Mouse (Mus musculus) CD4-positive helper T cell, adult 2 months (primary cell): Measurements from ENCODE around the gene Gm5485.

Source experiments
- DNase-seq: peaks from one replicate; pipeline ENCODE4 v3.0.0-alpha.2; 2012; ENCODE audit warnings: low read depth, missing footprints, low spot score

Gm5485 gene

DNA sequence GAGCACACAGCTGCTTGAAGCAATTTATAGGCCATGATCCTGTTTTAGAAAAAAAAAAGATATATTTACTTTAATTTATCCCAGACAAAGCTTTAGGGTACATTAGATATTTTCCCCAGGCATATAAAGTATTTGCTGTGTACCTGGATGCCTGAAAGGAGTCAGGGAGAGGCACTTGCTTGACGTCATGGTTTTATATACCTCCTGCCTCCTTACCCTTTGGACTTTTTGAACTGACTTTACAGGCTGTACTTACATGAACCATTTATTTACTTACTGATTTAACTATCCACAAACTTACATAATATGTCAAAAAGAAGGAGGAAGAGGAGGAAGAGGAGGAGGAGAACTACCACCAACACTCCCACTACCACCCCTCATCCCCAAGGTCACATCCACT, at the start of gene Gm5485:
Gene Gm5485 (minus strand): TSS at position 171 of the 400 bp plus-strand sequence.
- DNase-seq, result no peak

DNA sequence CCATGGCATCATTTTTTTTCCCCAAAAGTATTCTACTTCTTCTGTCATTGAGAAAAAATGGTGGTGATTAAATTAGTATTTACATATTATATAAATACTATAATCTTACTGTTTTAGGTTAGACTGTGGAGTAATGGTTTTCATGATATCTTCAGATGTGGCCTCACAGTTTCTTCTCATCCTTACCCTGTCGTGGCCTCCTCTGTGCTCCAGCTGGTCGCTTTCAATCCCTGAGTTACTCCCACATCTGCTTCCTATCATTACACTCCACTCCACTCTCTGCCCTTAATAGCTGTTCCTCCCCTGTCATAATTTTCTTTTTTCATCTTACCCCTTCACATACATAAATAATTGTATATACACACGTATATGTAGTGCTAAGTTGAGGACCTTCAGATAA, 41.0 kb upstream of the Gm5485 start:
- no peak for DNase-seq

DNA sequence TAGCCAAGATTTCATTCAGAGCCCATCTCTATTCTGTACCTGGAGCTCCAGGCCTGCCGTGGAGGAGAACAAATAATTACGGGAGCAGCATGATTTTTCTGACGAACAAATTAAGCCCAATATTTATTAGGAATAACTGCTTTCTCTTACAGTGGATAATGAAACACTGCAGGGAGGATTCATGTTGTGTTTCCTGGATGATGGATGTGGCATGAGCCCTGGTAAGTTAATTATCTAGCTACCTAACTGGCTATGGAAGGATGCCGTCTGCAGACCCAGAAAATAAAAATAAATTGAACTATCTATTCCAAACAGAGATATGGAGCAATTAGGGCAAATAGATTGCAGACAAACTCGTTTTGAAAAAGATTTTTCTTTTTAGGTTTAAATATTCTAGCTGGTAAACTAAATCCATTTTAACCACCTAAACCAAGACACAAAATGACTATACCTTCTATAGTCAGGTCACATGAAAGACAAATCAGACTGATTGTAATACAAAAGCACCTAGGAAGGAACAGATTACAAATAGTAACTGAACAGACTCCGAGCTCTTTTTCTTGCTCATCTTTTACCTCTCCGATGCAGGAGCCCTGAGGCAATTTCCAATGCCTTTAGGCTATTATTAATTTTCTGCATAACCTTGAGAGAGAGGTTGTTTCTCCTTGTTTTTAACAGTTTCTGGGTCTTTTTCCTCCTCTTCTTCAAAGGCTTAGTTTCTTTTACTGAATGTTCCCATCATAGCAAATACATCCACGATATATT, 34.1 kb upstream of the Gm5485 start:
- DNase-seq, result no peak

DNA sequence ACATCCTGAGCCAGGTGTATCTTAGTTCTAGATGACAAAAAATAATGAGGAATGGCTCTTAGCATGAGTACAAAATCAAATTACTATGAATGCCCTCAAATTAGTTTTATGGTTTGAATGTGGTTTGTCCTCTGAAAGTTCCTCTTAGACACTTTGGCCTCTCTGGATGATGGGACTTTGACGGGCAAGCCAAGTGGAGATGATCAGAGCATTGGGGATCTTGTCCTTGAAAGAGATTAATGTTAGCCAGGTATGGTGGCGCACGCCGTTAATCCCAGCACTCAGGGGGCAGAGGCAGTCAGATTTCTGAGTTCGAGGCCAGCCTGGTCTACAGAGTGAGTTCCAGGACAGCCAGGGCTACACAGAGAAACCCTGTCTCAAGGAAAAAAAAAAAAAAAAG, 32.4 kb upstream of the Gm5485 start:
- DNase-seq, result no peak

DNA sequence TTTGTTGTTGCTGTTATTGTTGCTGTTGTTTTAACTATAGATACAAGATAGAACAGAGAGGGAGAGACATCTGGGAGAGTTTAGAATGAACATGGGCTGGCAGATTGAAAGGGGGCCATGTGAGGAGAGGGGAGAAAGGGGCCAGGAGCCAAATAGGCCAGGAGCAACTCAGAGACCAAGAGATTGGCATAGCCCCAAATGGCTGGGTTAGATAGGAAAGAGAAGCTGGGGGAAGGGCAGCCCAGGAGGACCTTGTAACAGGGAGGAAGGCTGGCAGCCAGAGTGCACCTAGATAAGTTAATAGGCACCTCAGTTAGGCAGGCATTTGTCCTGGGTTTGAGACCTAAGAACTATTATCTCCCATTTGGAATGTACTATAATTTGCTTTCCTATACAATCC, 25.3 kb upstream of the Gm5485 start:
- no peak for DNase-seq

DNA sequence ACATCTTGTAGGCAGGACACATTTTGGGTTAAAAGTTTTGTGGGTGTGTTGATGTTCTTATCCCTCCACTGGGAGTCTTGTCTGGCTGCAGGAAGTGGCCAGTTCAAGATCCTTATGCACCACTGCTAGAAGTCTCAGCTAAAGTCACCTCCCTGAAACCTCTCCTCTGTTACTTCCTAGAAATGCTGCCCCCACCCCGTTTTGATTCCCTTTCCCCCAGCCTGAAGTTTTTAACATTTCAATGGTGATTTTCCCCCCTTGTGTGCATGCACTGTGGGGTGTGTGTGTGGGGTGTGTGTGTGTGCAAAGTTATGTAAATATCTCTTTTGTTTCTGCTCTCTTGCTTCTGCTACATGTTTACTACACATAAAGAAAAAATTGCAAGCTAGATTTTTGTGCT, 23.2 kb upstream of the Gm5485 start:
- DNase-seq, result no peak

DNA sequence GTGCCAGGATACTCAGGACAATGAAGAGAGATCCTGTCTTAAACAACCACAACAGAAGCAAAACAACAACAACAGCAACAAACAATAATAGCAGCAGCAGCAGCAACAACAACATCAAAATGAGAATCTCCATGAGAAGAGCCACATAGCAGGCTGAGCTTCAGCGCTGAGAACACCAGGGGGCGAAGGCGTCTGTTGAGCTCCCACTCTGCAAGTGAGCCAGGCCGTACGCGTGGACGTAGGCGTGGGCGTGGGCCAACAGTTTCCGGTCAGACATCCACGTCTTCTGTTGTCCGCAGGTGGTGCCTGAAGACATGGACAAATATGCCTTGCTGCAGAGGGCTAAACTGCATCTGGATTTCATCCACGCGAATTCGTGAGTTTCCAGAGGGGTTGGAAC, 18.8 kb upstream of the Gm5485 start, which contains the start of gene Morc1:
Gene Morc1 (plus strand): TSS at position 211 of the 400 bp plus-strand sequence.
- DNase-seq, result no peak

DNA sequence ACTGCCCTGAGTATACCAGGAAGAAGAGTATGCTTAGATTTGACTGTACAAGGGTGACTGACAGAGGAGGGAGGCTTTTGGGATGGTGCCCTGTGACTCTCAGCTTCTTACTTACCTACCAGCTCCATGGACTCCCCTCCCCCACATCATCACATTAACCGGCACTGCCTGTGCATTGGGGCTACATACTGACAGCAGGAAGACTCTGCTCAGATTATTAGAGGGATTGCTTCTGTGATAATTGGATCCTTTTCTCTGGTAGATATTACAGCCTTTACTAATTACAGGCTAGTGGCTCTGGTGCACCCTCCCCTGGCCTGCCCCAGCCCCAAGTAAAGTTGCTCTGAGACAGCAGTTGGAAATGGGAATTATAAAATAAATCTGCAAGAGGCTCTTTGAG, 17.2 kb upstream of the Gm5485 start:
- DNase-seq, result no peak

DNA sequence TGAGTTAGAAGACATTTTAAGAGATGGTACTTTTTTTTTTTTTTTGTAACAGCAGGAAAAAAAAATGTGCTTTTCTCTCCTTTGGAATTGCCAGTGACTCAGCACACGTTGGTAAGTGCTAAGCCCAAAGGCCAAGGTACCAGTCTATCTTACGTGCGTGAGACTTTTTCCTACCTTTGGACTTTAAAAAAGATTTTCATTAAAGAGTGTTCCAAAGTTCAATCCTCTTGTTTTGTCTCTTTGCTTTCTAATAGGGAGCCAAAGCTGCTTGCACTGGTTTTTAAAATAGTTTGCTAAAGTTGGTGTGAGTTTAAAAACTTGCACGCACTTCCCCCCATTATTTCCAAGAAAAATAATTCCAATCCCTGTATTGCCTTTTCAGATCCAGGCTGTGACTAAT, 11.9 kb upstream of the Gm5485 start:
- DNase-seq, result no peak

DNA sequence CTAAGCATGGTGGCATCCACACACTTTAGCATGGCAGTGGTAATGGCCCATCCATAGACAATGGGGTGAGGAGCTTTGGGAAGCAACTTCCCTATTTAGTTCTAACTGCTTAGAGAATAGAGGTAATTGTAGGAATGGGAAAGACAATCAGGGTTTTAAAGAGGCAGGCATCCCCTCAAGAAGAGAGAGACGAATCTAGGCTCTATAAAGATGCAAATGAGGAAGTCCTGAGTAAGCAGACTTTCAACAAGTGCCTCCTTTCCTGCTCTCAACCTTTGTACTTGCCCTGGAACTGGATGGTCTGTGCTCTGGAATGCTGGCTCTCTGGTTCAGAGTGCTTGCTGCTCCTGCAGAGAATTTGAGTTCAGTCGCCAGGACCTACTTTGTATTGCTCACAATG, 10.3 kb upstream of the Gm5485 start:
- no peak for DNase-seq

DNA sequence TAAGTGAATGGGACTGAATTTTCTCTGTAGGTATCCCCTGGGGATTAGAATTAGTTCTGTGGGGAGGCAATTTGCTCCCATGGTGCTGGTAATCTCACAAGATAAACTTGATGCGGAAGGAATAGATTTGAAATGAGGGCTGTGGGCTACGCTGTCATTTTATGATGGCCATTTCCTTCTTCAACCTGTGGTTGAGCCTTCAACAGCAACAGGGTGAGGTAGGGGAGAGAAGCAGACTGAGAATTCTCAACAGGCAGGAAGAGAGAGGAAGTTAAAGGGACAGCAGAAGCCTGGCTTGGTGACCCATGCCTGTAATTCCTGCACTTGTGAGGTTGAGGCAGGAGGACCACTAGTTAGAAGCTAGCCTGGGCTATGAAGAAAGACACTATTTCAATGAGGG, 6.8 kb upstream of the Gm5485 start:
- DNase-seq, result no peak

DNA sequence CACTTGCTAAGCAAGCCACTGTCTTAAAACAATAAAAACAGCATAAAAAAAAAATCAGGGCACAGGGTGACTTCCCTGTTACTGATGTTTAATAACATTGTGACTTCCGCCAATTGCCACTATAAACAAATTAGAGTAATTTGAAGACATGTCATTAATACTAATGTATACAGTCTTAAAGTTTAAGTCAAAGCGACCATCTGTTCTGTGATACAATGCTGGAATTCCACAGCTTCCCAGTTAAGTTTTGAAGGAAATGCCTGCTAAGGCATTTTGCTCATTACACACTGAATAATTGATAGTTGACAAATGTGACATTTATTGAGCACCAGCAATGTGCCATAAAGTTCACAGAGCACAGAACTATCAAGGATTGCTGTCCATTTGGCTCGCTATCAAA, 6.3 kb upstream of the Gm5485 start:
- DNase-seq, result no peak

DNA sequence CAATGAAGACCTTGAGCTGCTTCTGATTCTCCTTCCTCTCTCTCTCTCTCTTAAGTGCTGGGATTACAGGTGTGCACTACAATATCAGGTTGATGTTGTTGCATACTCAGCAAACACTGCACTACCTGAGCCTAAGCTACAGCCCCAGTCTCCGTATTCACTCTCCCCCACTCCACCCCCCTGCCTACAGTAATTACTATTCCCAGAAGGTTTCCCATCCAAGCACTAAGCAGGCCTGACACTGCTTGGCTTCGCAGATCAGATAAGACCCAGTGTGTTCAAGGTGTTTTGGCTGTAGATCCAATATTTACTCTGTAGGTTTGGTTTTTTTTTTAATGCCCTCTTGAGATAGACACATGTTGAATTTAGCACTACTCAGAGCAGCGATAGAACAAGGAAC, 2.1 kb downstream of the Gm5485 start:
- DNase-seq, result no peak

DNA sequence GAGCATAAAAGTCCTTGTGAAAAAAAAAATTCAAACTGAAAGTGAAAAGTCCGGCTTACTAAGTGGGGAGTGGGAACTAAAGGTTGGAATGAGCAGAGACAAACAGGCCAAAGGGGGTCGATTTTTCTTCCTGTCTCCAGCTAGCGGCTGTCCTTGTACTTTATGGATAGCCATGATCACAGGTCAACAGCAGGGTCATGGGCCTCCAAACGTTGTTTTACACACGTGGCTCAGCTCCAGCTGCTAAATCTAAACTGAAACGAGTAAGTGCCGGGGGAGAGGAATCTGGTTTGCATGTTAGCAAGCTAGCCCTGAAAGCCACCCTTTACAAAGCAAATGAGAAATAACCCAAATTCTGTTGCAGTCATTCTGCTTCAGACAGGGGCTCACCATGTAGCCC, 2.6 kb downstream of the Gm5485 start:
- DNase-seq, result no peak

DNA sequence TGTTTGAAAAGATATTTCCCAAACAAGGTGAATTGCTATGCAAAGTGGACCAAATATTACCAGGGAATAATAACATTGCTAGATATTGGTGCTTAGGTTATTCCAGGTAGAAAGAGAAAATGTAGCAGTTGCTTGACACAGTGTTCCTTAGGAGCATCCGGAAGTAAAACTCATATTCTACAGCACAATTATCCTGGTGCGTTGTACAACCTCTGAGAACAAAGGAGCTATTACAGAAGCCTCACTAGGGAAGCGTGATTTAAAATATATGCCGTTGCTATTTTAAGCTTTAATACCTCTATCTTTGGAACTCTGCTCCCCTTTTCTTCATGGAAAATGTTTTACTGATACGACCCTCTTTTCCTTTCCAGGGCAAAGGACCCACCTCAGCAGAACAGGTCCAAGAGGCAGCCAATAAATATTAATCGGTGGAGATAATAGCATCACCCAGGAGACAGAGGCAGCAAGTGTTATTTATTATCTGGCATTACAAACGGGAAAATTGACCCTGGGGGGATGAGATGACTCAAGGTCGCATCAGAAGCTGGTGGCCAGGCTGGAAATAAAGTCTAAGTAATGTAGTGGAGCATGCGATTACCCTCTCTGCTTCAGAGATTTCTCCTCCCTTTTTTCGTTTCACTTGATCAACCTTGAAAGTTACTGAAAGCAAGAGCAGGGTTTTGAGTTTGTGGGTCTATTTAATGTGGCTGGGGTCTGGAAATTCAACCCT, 6.4 kb downstream of the Gm5485 start:
- no peak for DNase-seq

DNA sequence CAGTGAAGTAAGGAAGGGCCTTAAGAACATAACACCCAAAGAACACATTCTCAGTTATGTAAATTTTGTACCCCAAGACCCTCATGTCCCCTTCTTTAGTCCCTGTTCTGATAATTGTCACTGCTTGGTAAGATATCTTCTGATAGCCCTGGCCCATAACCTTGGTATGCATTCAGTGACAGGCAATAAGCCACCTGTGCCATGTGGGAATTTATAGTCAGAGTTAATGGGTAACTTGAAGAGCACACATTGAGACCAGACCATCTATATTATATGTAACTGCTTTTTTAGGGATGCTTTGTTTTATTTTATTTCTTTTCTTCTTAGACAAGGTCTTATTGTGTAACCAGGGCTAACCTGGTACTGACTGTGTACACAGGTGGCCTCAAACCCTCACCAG, 8.2 kb downstream of the Gm5485 start:
- no peak for DNase-seq

DNA sequence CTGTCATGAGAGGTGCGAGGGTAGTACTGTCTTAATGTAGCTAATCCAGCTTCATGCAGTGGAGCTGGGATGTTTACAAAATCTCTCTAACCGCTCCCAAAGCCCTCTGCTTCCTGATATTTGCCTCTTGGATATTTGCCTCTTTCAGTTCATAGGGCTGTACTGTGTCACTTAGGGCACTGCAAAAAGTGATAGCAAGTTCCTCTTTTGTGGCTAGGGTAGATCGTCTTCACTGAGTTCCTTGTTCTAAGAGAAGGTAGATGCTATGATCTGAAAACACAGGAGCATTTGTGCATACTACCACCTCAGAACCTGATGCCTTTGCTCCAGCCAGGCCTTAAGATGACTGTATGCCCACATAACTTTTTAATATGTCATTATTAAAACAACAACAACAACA, 8.8 kb downstream of the Gm5485 start:
- DNase-seq, result no peak

DNA sequence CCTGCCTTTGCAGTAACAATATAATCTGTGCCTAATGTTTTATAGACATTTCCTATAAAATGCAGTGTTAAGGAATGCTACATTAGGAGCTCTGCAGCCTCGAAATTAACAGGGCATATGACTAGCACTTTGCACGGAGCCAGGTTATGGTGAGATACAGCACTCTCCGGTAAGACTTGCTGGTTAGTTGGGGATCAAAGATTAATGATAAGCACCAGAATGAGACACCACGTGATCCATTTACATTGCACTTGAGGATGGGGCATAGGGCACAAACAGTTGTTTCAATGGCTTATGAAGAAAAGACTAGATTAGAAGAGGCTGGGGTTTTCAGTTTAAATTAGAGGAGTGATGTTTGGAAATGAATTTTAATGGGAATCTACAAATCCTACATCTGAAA, 9.3 kb downstream of the Gm5485 start:
- DNase-seq, result no peak

DNA sequence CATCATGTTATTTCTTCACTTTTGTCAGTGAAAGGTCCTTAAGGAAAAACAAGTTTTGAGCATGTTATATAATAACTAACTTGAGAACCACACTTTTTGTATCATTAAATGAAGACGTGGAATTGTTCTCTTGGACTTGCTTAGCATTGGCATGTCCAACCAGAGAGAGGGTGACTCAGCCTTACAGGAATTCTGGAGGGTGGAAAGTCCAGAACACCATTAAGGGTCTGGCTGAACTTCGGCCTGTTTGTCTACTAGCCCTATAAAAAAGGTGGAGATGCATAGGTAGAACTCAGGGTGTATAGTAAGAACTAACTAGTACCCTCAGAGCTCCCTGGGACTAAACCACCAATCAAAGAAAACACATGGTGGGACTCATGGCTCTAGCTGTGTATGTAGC, 16.9 kb downstream of the Gm5485 start:
- no peak for DNase-seq

DNA sequence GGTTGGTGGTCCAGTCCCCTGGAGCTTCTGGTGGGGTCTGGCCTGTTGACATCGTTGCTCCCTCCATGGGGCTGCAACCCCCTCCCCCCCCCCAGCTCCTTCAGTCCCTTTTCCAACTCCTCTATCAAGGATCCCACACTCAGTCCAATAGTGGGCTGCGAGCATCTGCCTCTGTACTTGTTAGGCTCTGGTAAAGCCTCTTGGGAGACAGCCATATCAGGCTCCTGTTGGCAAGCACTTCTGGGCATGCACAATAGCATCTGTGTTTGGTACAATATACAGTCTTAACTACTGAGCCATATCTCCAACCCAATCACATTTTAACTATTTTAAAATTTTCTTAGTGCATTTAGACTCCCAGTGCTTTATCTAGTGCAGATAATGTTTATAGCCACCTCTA, 25.2 kb downstream of the Gm5485 start:
- DNase-seq, result no peak

DNA sequence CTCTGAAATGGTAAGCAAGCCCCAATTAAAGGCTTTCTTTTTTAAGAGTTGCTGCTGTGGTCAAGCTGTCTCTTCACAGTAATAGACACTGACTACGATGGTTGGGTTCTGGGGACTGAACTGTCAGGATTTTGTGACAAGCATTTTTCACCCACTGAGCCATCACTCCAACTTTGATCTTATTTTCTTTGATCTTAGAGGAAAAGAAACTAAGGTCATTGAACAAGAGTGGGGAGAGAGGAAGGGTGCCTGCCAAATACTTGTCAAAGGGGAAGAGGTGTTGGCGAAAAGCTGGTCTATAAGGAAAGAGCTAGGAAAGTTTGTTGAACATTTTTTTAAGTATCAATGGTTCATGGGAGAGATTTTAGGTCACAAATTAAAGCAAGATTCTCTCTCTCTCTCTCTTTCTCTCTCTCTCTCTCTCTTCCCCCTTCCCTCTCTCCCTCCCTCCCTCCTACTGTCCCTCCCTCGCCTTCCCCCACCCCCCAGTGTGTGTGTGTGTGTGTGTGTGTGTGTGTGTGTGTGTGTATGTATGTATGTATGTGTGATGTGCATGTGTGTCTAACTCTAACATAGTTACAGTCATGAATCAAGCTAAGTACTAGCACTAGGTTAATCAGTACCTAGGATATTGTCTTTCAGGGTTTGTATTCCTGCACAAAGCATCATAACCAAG, 28.5 kb downstream of the Gm5485 start:
- no peak for DNase-seq

DNA sequence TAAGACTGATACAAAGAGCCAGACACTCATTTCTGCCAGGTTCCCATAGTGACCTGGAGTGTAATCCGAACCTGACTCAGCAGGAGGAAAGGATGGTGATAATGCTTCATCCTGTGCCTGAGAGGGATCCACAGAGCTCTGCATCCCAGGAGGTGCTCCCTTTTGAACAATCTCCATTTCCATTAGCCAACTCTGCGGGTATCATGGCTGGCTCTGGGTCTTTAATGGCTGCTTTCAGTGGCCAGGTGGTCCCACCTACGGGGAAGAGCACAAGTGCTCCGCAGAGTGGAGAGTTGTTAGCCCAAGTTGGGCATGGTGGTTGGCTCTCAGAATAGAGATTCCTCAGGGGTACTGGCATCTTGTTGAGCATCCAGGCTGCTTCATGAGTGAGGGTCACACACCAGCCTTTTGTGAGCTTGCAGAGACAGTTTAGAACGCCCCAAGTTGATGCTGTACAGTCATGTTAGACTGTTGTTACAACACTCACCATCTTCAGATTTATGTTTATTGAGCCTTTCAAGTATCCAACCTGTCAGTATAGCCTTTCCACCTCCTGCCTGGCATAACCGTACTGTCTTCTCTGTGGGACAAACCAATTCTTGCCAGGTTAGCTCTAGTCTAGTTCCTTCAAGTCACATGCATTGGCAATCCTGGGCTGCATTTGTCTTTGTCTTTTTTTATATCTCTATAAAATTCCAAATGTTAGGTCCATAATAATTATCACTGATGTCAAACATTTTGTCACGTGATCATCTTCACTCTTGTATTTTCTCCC, 38.3 kb downstream of the Gm5485 start:
- no peak for DNase-seq
